Mouse (Mus musculus): ENCODE results near the gene Cfhr2. TPM values are rescaled to one million over a fixed set of nuclear protein-coding genes. Genes with fewer than 3 reads are reported as not detected.
"Not testable (repeated sequence)": the region's sequence is repeated elsewhere in the genome, so short reads cannot be mapped to it uniquely, and the experiment has no call there.

Cfhr2 gene
- not detected in 2 replicates for polyA plus RNA-seq (2014; fragmentation: Nextera tagmentation; extraction: Ambion mirVana)

- Histone ChIP-seq H3K27me3 (ENCODE audit: control insufficient read depth, insufficient read depth, low read length) (no peaks in the 10 kb centered on the region), H3K4me3 (replicated peaks; ENCODE audit: low read depth, low read length) (no peak within 1 kb of the TSS), H3K27ac (replicated peaks; ENCODE audit: low read depth, low read length) (no peak within 1 kb of the TSS), H3K4me1 (ENCODE audit: control insufficient read depth, insufficient read depth, low read length) (no peaks in the 10 kb centered on the region), H3K4me2 (ENCODE audit: low read length) (no peak within 1 kb of the TSS), H3K9ac (replicated peaks; ENCODE audit: low read length) (no peak within 1 kb of the TSS), H3K9me3 (ENCODE audit: control insufficient read depth, low read length) (no peaks in the 10 kb centered on the region), H3K36me3 (ENCODE audit: control insufficient read depth, insufficient read depth, low read length) (no peaks in the 10 kb centered on the region)
- WGBS = 92% methylated on average over 1 of the region's 1 CpGs
- no peak for ATAC-seq (ENCODE audit: low FRiP score, low TSS enrichment)
- DNase-seq = no peak
Measured at GRCm38 (mm10) chr1:139858548-139858947, at the start of gene Cfhr2. Cfhr2 (minus strand) TSS chr1:139858702.

- Histone ChIP-seq H3K4me1 (ENCODE audit: control insufficient read depth, insufficient read depth, low read length) (no peaks in the 10 kb centered on the region), H3K9me3 (ENCODE audit: control insufficient read depth, low read length) (no peaks in the 10 kb centered on the region), H3K9ac (replicated peaks; ENCODE audit: low read length) (no peak overlapping the region), H3K27me3 (ENCODE audit: control insufficient read depth, insufficient read depth, low read length) (no peaks in the 10 kb centered on the region), H3K36me3 (ENCODE audit: control insufficient read depth, insufficient read depth, low read length) (no peaks in the 10 kb centered on the region), H3K27ac (replicated peaks; ENCODE audit: low read depth, low read length) (no peak overlapping the region), H3K4me3 (replicated peaks; ENCODE audit: low read depth, low read length) (no peak overlapping the region), H3K4me2 (ENCODE audit: low read length) (no peak overlapping the region)
- DNase-seq = no peak
- ATAC-seq (ENCODE audit: low FRiP score, low TSS enrichment) = no peak
Measured at GRCm38 (mm10) chr1:139863751-139864150, 5.2 kb upstream of the Cfhr2 start.

GRCm38 (mm10) chr1:139860176-139860575, 1.7 kb upstream of the Cfhr2 start:
- no peak overlapping the region for H3K27ac ChIP-seq (replicated peaks; ENCODE audit: low read depth, low read length)
- H3K4me1 ChIP-seq (ENCODE audit: control insufficient read depth, insufficient read depth, low read length) = no peaks in the 10 kb centered on the region
- H3K9ac ChIP-seq (replicated peaks; ENCODE audit: low read length) = no peak overlapping the region
- no peak for ATAC-seq (ENCODE audit: low FRiP score, low TSS enrichment)
- H3K36me3 ChIP-seq (ENCODE audit: control insufficient read depth, insufficient read depth, low read length) = no peaks in the 10 kb centered on the region
- DNase-seq = no peak
- no peaks in the 10 kb centered on the region for H3K9me3 ChIP-seq (ENCODE audit: control insufficient read depth, low read length)
- no peak overlapping the region for H3K4me2 ChIP-seq (ENCODE audit: low read length)
- no peaks in the 10 kb centered on the region for H3K27me3 ChIP-seq (ENCODE audit: control insufficient read depth, insufficient read depth, low read length)
- no peak overlapping the region for H3K4me3 ChIP-seq (replicated peaks; ENCODE audit: low read depth, low read length)

- DNase-seq (no peak), ATAC-seq (ENCODE audit: low FRiP score, low TSS enrichment) (no peak)
- no peaks in the 10 kb centered on the region for H3K27me3 ChIP-seq (ENCODE audit: control insufficient read depth, insufficient read depth, low read length)
- no peak overlapping the region for H3K4me3 ChIP-seq (replicated peaks; ENCODE audit: low read depth, low read length)
- no peaks in the 10 kb centered on the region for H3K9me3 ChIP-seq (ENCODE audit: control insufficient read depth, low read length)
- H3K36me3 ChIP-seq (ENCODE audit: control insufficient read depth, insufficient read depth, low read length) = no peaks in the 10 kb centered on the region
- 73% methylated on average over 7 of the region's 7 CpGs for WGBS
- no peak overlapping the region for H3K4me2 ChIP-seq (ENCODE audit: low read length)
- H3K9ac ChIP-seq (replicated peaks; ENCODE audit: low read length) = no peak overlapping the region
- no peak overlapping the region for H3K27ac ChIP-seq (replicated peaks; ENCODE audit: low read depth, low read length)
- H3K4me1 ChIP-seq (ENCODE audit: control insufficient read depth, insufficient read depth, low read length) = no peaks in the 10 kb centered on the region
Measured at GRCm38 (mm10) chr1:139839699-139840098, 18.8 kb downstream of the Cfhr2 start.

- DNase-seq (no peak), ATAC-seq (ENCODE audit: low FRiP score, low TSS enrichment) (no peak)
- no peaks in the 10 kb centered on the region for H3K36me3 ChIP-seq (ENCODE audit: control insufficient read depth, insufficient read depth, low read length)
- H3K4me2 ChIP-seq (ENCODE audit: low read length) = no peak overlapping the region
- H3K27ac ChIP-seq (replicated peaks; ENCODE audit: low read depth, low read length) = no peak overlapping the region
- no peaks in the 10 kb centered on the region for H3K4me1 ChIP-seq (ENCODE audit: control insufficient read depth, insufficient read depth, low read length)
- H3K4me3 ChIP-seq (replicated peaks; ENCODE audit: low read depth, low read length) = no peak overlapping the region
- no peaks in the 10 kb centered on the region for H3K27me3 ChIP-seq (ENCODE audit: control insufficient read depth, insufficient read depth, low read length)
- WGBS = 65% methylated on average over 2 of the region's 2 CpGs
- H3K9ac ChIP-seq (replicated peaks; ENCODE audit: low read length) = no peak overlapping the region
- no peaks in the 10 kb centered on the region for H3K9me3 ChIP-seq (ENCODE audit: control insufficient read depth, low read length)
Measured at GRCm38 (mm10) chr1:139839290-139839689, 19.2 kb downstream of the Cfhr2 start.

- Histone ChIP-seq H3K36me3 (ENCODE audit: control insufficient read depth, insufficient read depth, low read length) (no peaks in the 10 kb centered on the region), H3K27ac (replicated peaks; ENCODE audit: low read depth, low read length) (no peak overlapping the region), H3K4me1 (ENCODE audit: control insufficient read depth, insufficient read depth, low read length) (no peaks in the 10 kb centered on the region), H3K9me3 (ENCODE audit: control insufficient read depth, low read length) (no peaks in the 10 kb centered on the region), H3K4me2 (ENCODE audit: low read length) (no peak overlapping the region), H3K4me3 (replicated peaks; ENCODE audit: low read depth, low read length) (no peak overlapping the region), H3K27me3 (ENCODE audit: control insufficient read depth, insufficient read depth, low read length) (no peaks in the 10 kb centered on the region), H3K9ac (replicated peaks; ENCODE audit: low read length) (no peak overlapping the region)
- DNase-seq (no peak), ATAC-seq (ENCODE audit: low FRiP score, low TSS enrichment) (no peak)
Measured at GRCm38 (mm10) chr1:139808594-139808993, 49.9 kb downstream of the Cfhr2 start.

GRCm38 (mm10) chr1:139781143-139781542, 77.4 kb downstream of the Cfhr2 start, which contains the start of gene Gm4788:
Gm4788 (minus strand) TSS chr1:139781243.
- H3K27me3 ChIP-seq (ENCODE audit: control insufficient read depth, insufficient read depth, low read length) = no peaks in the 10 kb centered on the region
- no peak within 1 kb of the TSS for H3K4me2 ChIP-seq (ENCODE audit: low read length)
- H3K4me3 ChIP-seq (replicated peaks; ENCODE audit: low read depth, low read length) = no peak within 1 kb of the TSS
- no peaks in the 10 kb centered on the region for H3K4me1 ChIP-seq (ENCODE audit: control insufficient read depth, insufficient read depth, low read length)
- no peak within 1 kb of the TSS for H3K9ac ChIP-seq (replicated peaks; ENCODE audit: low read length)
- no peak within 1 kb of the TSS for H3K27ac ChIP-seq (replicated peaks; ENCODE audit: low read depth, low read length)
- H3K9me3 ChIP-seq (ENCODE audit: control insufficient read depth, low read length) = no peaks in the 10 kb centered on the region
- DNase-seq = no peak
- H3K36me3 ChIP-seq (ENCODE audit: control insufficient read depth, insufficient read depth, low read length) = no peaks in the 10 kb centered on the region
- no peak for ATAC-seq (ENCODE audit: low FRiP score, low TSS enrichment)
- 91% methylated on average over 1 of the region's 1 CpGs for WGBS

GRCm38 (mm10) chr1:139769913-139770312, 88.6 kb downstream of the Cfhr2 start:
- not testable (repeated sequence) for H3K4me2 ChIP-seq (ENCODE audit: low read length); H3K27ac ChIP-seq (replicated peaks; ENCODE audit: low read depth, low read length); H3K9ac ChIP-seq (replicated peaks; ENCODE audit: low read length); H3K4me1 ChIP-seq (ENCODE audit: control insufficient read depth, insufficient read depth, low read length); H3K36me3 ChIP-seq (ENCODE audit: control insufficient read depth, insufficient read depth, low read length); H3K9me3 ChIP-seq (ENCODE audit: control insufficient read depth, low read length); DNase-seq; ATAC-seq (ENCODE audit: low FRiP score, low TSS enrichment); H3K4me3 ChIP-seq (replicated peaks; ENCODE audit: low read depth, low read length); H3K27me3 ChIP-seq (ENCODE audit: control insufficient read depth, insufficient read depth, low read length)
- WGBS = 96% methylated on average over 3 of the region's 3 CpGs
